Mouse (Mus musculus) CH12.LX (cell line): Measurements from ENCODE around the gene Gen1. TPM values are rescaled to one million over a fixed set of nuclear protein-coding genes. Genes with fewer than 3 reads are reported as not detected.
A peak's percentile ranks its signal among the peaks of the same experiment; 100 is the strongest.

Source experiments
- DNase-seq: peaks from one replicate; pipeline ENCODE4 v3.0.0-alpha.2; 2013; ENCODE audit errors: extremely low read depth
- H3K27ac ChIP-seq: 2 replicates; pipeline ENCODE4 v1.5.1; 2012; ENCODE audit warnings: low read depth, mild to moderate bottlenecking, control low read depth, moderate library complexity; ENCODE audit not compliant: insufficient read depth
- H3K27me3 ChIP-seq: replicated peaks from 2 replicates; pipeline ENCODE3; 2012; ENCODE audit warnings: inconsistent platforms
- H3K36me3 ChIP-seq, 2 experiments: replicated peaks in 1 of 2; 2 replicates each; pipeline versions ENCODE3 to v1.6.1; 2012; ENCODE audit warnings: inconsistent platforms in 1 of 2, low read length in 1 of 2, mild to moderate bottlenecking in 1 of 2, mixed read lengths in 1 of 2, moderate library complexity in 1 of 2; ENCODE audit not compliant: control insufficient read depth in 1 of 2, insufficient read depth in 1 of 2
- H3K4me1 ChIP-seq, 2 experiments: 2 replicates each; pipeline ENCODE4 v1.6.1; 2012; ENCODE audit warnings: inconsistent platforms in 1 of 2, moderate library complexity in 1 of 2; ENCODE audit not compliant: insufficient read depth in 2 of 2, control insufficient read depth in 1 of 2
- H3K4me2 ChIP-seq: 2 replicates; pipeline ENCODE4 v1.6.1; 2012; ENCODE audit warnings: low read depth, mild to moderate bottlenecking, control low read depth; ENCODE audit not compliant: poor library complexity, insufficient read depth, severe bottlenecking
- H3K4me3 ChIP-seq, 3 experiments: fragments of 150-350 bp in 1 of 3; sonication (generic) in 1 of 3; replicated peaks in 1 of 3; 2 replicates each; pipeline versions ENCODE3 to v1.5.1; 2011 to 2012; ENCODE audit warnings: low read depth in 2 of 3, low read length in 2 of 3, mild to moderate bottlenecking in 2 of 3, moderate library complexity in 2 of 3, control low read depth in 1 of 3, improper control_type of control experiment in 1 of 3, inconsistent platforms in 1 of 3, mixed read lengths in 1 of 3; ENCODE audit not compliant: poor library complexity in 1 of 3
- H3K79me2 ChIP-seq: replicated peaks from 2 replicates; pipeline ENCODE4 v1.6.1; 2012; ENCODE audit warnings: mild to moderate bottlenecking, moderate library complexity; ENCODE audit not compliant: control insufficient read depth, poor library complexity, insufficient read depth, severe bottlenecking; ENCODE audit errors: extremely low read depth
- H3K9ac ChIP-seq: 2 replicates; pipeline ENCODE4 v1.6.1; 2012; ENCODE audit warnings: low read depth, mild to moderate bottlenecking, control low read depth, moderate library complexity; ENCODE audit not compliant: insufficient read depth
- H3K9me3 ChIP-seq: replicated peaks from 2 replicates; pipeline ENCODE3; 2012; ENCODE audit warnings: low read length, inconsistent platforms, mixed read lengths
- BHLHE40 ChIP-seq: IDR thresholded peaks from 2 replicates; pipeline ENCODE4 v1.6.1; 2011; ENCODE audit warnings: mild to moderate bottlenecking, low read depth, low read length, improper control_type of control experiment
- CHD2 ChIP-seq: IDR thresholded peaks from 2 replicates; pipeline ENCODE4 v1.6.1; 2011; ENCODE audit warnings: low read length, improper control_type of control experiment
- CTCF ChIP-seq, 2 experiments: IDR thresholded peaks in 1 of 2; conservative IDR thresholded peaks in 1 of 2; 2 replicates each; pipeline ENCODE4 v1.5.1; 2011 to 2012; ENCODE audit warnings: low read depth in 2 of 2, low read length in 2 of 2, improper control_type of control experiment in 1 of 2, inconsistent platforms in 1 of 2, mild to moderate bottlenecking in 1 of 2, moderate library complexity in 1 of 2
- ELF1 ChIP-seq: IDR thresholded peaks from 2 replicates; pipeline ENCODE4 v1.6.1; 2014; ENCODE audit warnings: low read depth, mild to moderate bottlenecking, inconsistent platforms, low read length, improper control_type of control experiment
- ETS1 ChIP-seq: conservative IDR thresholded peaks from 2 replicates; pipeline ENCODE4 v1.6.1; 2012; ENCODE audit warnings: low read depth, mild to moderate bottlenecking, inconsistent platforms, low read length, improper control_type of control experiment, moderate library complexity
- HCFC1 ChIP-seq: IDR thresholded peaks from 2 replicates; pipeline ENCODE4 v1.6.1; 2012; ENCODE audit warnings: low read depth, mild to moderate bottlenecking, inconsistent platforms, low read length, improper control_type of control experiment
- IRF4 ChIP-seq: IDR thresholded peaks from 2 replicates; pipeline ENCODE4 v1.6.1; 2014; ENCODE audit warnings: low read depth, mild to moderate bottlenecking, inconsistent platforms, low read length, improper control_type of control experiment
- KAT2A ChIP-seq: IDR thresholded peaks from 2 replicates; pipeline ENCODE4 v1.6.1; 2012; ENCODE audit warnings: low read length, improper control_type of control experiment, inconsistent platforms; ENCODE audit not compliant: insufficient replicate concordance
- MAFK ChIP-seq: IDR thresholded peaks from 2 replicates; pipeline ENCODE4 v1.6.1; 2011; ENCODE audit warnings: low read length, improper control_type of control experiment; ENCODE audit not compliant: insufficient replicate concordance
- MAX ChIP-seq: IDR thresholded peaks from 2 replicates; pipeline ENCODE4 v1.6.1; 2011; ENCODE audit warnings: low read length, improper control_type of control experiment
- MYC ChIP-seq: IDR thresholded peaks from 2 replicates; pipeline ENCODE4 v1.6.1; 2011; ENCODE audit warnings: low read depth, mild to moderate bottlenecking, improper control_type of control experiment, low read length
- NRF1 ChIP-seq: IDR thresholded peaks from 2 replicates; pipeline ENCODE4 v1.6.1; 2014; ENCODE audit warnings: low read depth, mild to moderate bottlenecking, inconsistent platforms, low read length, improper control_type of control experiment, moderate library complexity
- POLR2A ChIP-seq: IDR thresholded peaks from 2 replicates; pipeline ENCODE4 v1.6.1; 2011; ENCODE audit warnings: low read depth, mild to moderate bottlenecking, improper control_type of control experiment, low read length
- POLR2AphosphoS2 ChIP-seq: IDR thresholded peaks from 2 replicates; pipeline ENCODE4 v1.6.1; 2011; ENCODE audit warnings: low read depth, low read length, improper control_type of control experiment
- RAD21 ChIP-seq: IDR thresholded peaks from 2 replicates; pipeline ENCODE4 v1.6.1; 2011; ENCODE audit warnings: low read depth, mild to moderate bottlenecking, low read length, improper control_type of control experiment, moderate library complexity
- SIN3A ChIP-seq: IDR thresholded peaks from 2 replicates; pipeline ENCODE4 v1.6.1; 2012; ENCODE audit warnings: low read length, improper control_type of control experiment, inconsistent platforms
- SMC3 ChIP-seq: IDR thresholded peaks from 2 replicates; pipeline ENCODE4 v1.6.1; 2011; ENCODE audit warnings: low read depth, low read length, improper control_type of control experiment
- TCF12 ChIP-seq: IDR thresholded peaks from 2 replicates; pipeline ENCODE4 v1.6.1; 2014; ENCODE audit warnings: low read depth, mild to moderate bottlenecking, inconsistent platforms, low read length, improper control_type of control experiment
- USF2 ChIP-seq: conservative IDR thresholded peaks from 2 replicates; pipeline ENCODE4 v1.6.1; 2011; ENCODE audit warnings: low read depth, low read length, improper control_type of control experiment
- ZC3H11A ChIP-seq: IDR thresholded peaks from 2 replicates; pipeline ENCODE4 v1.6.1; 2012; ENCODE audit warnings: low read depth, mild to moderate bottlenecking, inconsistent platforms, low read length, improper control_type of control experiment
- ZNF384 ChIP-seq: IDR thresholded peaks from 2 replicates; pipeline ENCODE4 v1.6.1; 2012; ENCODE audit warnings: low read depth, low read length, improper control_type of control experiment, inconsistent platforms
- dilution Hi-C: fragments of 300-500 bp; cut with MboI; formaldehyde crosslinking; loops from 2 replicates; pipeline ENCODE4 v1.14.3; 2020; ENCODE audit warnings: low sequenced_read_pairs; ENCODE audit not compliant: extremely low pct_unique_long_range_greater_than_20kb, extremely low pct_ligation_motif_present
- in situ Hi-C: fragments of 300-500 bp; cut with MboI; formaldehyde crosslinking; loops from 3 replicates; pipeline ENCODE4 v1.14.3; 2019; ENCODE audit warnings: low sequenced_read_pairs, low pct_ligation_motif_present, low pct_unique_long_range_greater_than_20kb, mixed read lengths
- polyA plus RNA-seq: library from polyadenylated mRNA; unstranded; fragments of >175 nt; gene quantifications from 2 replicates; pipeline ENCODE4 v1.2.1, GENCODE M21; 2012; ENCODE audit warnings: low read depth; ENCODE audit not compliant: insufficient read length
- total RNA-seq, 2 experiments: library from RNA; depleted of rRNA; stranded (reverse); fragments of 300-350 nt in 1 of 2; fragments of >200 nt in 1 of 2; gene quantifications; 2 replicates each; pipeline ENCODE4 v1.2.3; 2012 to 2014

Gen1 gene
- total and polyA plus RNA-seq, 3 experiments: 13.2 to 15.3 (median 14.4) TPM

- H3K4me2 ChIP-seq: no peak overlapping the region
- H3K9me3 ChIP-seq: no peaks in the 10 kb centered on the region
- H3K4me1 ChIP-seq: no peaks in the 10 kb centered on the region
- TF ChIP-seq CTCF (conservative IDR thresholded peaks at IDR 0.05 in 1 of 2, IDR thresholded peaks at IDR 0.05 in 1 of 2; ENCODE audit: low read depth in 2 of 2, low read length in 2 of 2) (no peak), ETS1 (no peak), HCFC1 (no peak), ZNF384 (peak; percentile 51)
- TF ChIP-seq, all 38 proteins: peak for 1
- H3K4me3 ChIP-seq: no peak overlapping the region
- peaks cover 26 to 63% of the 10 kb centered on the region in 2 experiments for H3K36me3 ChIP-seq
- dilution Hi-C loops (no loop called here), in situ Hi-C loops (no loop called here)
- DNase-seq: no peak
- no peak overlapping the region for H3K9ac ChIP-seq
- no peaks in the 10 kb centered on the region for H3K79me2 ChIP-seq
- H3K27ac ChIP-seq: no peak overlapping the region
- no peaks in the 10 kb centered on the region for H3K27me3 ChIP-seq
These were observed 18.1 kb downstream of the Gen1 start for GRCm38 (mm10) chr12:11247460-11247859.

- Histone ChIP-seq H3K4me1 (no peaks in the 10 kb centered on the region; a peak in 1 of 4 replicates), H3K27me3 (no peaks in the 10 kb centered on the region), H3K9ac (no peak overlapping the region), H3K4me3 (no peak overlapping the region), H3K79me2 (no peaks in the 10 kb centered on the region), H3K4me2 (no peak overlapping the region), H3K27ac (no peak overlapping the region), H3K9me3 (no peaks in the 10 kb centered on the region), H3K36me3 (peaks cover 0 to 11% of the 10 kb centered on the region in 2 experiments)
- DNase-seq: no peak
- dilution Hi-C loops (no loop called here), in situ Hi-C loops (no loop called here)
- TF ChIP-seq POLR2A (no peak), MAFK (no peak)
These were observed 29.6 kb downstream of the Gen1 start for GRCm38 (mm10) chr12:11235996-11236395.

GRCm38 (mm10) chr12:11230267-11230666 is 35.3 kb downstream of the Gen1 start:
- Histone ChIP-seq H3K9me3 (no peaks in the 10 kb centered on the region), H3K4me3 (no peak overlapping the region), H3K27ac (no peak overlapping the region), H3K9ac (no peak overlapping the region), H3K4me1 (peaks cover 0 to 9% of the 10 kb centered on the region in 2 experiments; a peak in 1 of 4 replicates), H3K4me2 (no peak overlapping the region), H3K79me2 (no peaks in the 10 kb centered on the region)
- dilution Hi-C loops: no loop called here
- in situ Hi-C loops: no loop called here
- DNase-seq: no peak
- TF ChIP-seq ZNF384 (no peak), CTCF (conservative IDR thresholded peaks at IDR 0.05 in 1 of 2, IDR thresholded peaks at IDR 0.05 in 1 of 2; ENCODE audit: low read depth in 2 of 2, low read length in 2 of 2) (no peak), USF2 (no peak), TCF12 (no peak), ELF1 (no peak), CHD2 (no peak), POLR2AphosphoS2 (no peak), IRF4 (no peak), SIN3A (no peak), RAD21 (no peak), SMC3 (no peak), ZC3H11A (no peak), BHLHE40 (no peak), NRF1 (no peak), MAX (no peak), MYC (no peak), KAT2A (no peak)
- TF ChIP-seq, all 38 proteins: peak for 0
- Histone ChIP-seq H3K36me3 (no peaks in the 10 kb centered on the region), H3K27me3 (no peaks in the 10 kb centered on the region)
